ENCODE assay signal across 8 mouse cellular contexts in genomic region chr3:146220776-146221486, GRCm38 (mm10). TPM values are rescaled to one million over a fixed set of nuclear protein-coding genes. Genes with fewer than 3 reads are reported as not detected.
A peak's percentile ranks its signal among the peaks of the same experiment; 100 is the strongest.
DNase-seq lines count a peak whose midpoint lies in the region; ATAC-seq lines count a peak whose summit lies in the region.
"Had no signal": no experiment of that assay in that cellular context is flagged by ENCODE, and none has a peak within 500 bp of the region (broad histone marks: within the 10 kb centered on the region; RNA-seq: fewer than 3 reads in every experiment).

TSS of gene Lpar3 (plus strand) at chr3:146220963.

- H3K27ac ChIP-seq in intestine, embryonic 16.5 days (ENCODE audit: low read length): no peak within 1 kb of the TSS
- H3K27ac ChIP-seq in midbrain, embryonic 15.5 days: no peak within 1 kb of the TSS
- H3K27ac ChIP-seq in stomach, embryonic 14.5 days (ENCODE audit: low read length): no peak within 1 kb of the TSS

- H3K4me3 ChIP-seq in intestine, embryonic 16.5 days (ENCODE audit: low read length): peak within 1 kb of the TSS; percentile 60
- peak within 1 kb of the TSS; percentile 48 for H3K4me3 ChIP-seq in midbrain, embryonic 15.5 days
- H3K4me3 ChIP-seq in stomach, embryonic 14.5 days (ENCODE audit: low read depth, low read length): peak within 1 kb of the TSS; percentile 45

- H3K4me1 ChIP-seq in intestine, embryonic 16.5 days (ENCODE audit: control insufficient read depth, insufficient read depth, low read length): peaks cover 5% of the 10 kb centered on the region
- peaks cover 11% of the 10 kb centered on the region for H3K4me1 ChIP-seq in midbrain, embryonic 15.5 days
- H3K4me1 ChIP-seq in stomach, embryonic 14.5 days (ENCODE audit: control insufficient read depth, insufficient read depth, low read length): no peaks in the 10 kb centered on the region

- H3K9me3 ChIP-seq in intestine, embryonic 16.5 days (ENCODE audit: control insufficient read depth, low read length): no peaks in the 10 kb centered on the region
- no peaks in the 10 kb centered on the region for H3K9me3 ChIP-seq in midbrain, embryonic 15.5 days
- no peaks in the 10 kb centered on the region for H3K9me3 ChIP-seq in stomach, embryonic 14.5 days (ENCODE audit: control insufficient read depth, low read depth, low read length)

- H3K4me2 ChIP-seq in intestine, embryonic 16.5 days (ENCODE audit: low read depth, low read length): peak within 1 kb of the TSS; percentile 93
- peak within 1 kb of the TSS; percentile 89 for H3K4me2 ChIP-seq in midbrain, embryonic 15.5 days
- H3K4me2 ChIP-seq in stomach, embryonic 14.5 days (replicated peaks; ENCODE audit: low read depth, low read length): peak within 1 kb of the TSS; percentile 78

- peak; percentile 85 for DNase-seq in adrenal gland, postnatal 10 days
- peak; percentile 86 for DNase-seq in embryo, embryonic 11 days
- peak; percentile 61 to 68 for DNase-seq in gastrocnemius, postnatal 4 days (ENCODE audit: low spot score in 2 of 2)
- DNase-seq in liver: peak; percentile 60

- H3K9ac ChIP-seq in intestine, embryonic 16.5 days (ENCODE audit: low read depth, low read length): peak within 1 kb of the TSS; percentile 68
- H3K9ac ChIP-seq in midbrain, embryonic 15.5 days: peak within 1 kb of the TSS; percentile 31; the same call in 1 of the 2 replicates
- H3K9ac ChIP-seq in stomach, embryonic 14.5 days (replicated peaks; ENCODE audit: low read depth, low read length): no peak within 1 kb of the TSS; the same call in 1 of the 2 replicates

- H3K36me3 ChIP-seq in intestine, embryonic 16.5 days (ENCODE audit: control insufficient read depth, insufficient read depth, low read length): no peaks in the 10 kb centered on the region
- H3K36me3 ChIP-seq in midbrain, embryonic 15.5 days (replicated peaks): no peaks in the 10 kb centered on the region
- H3K36me3 ChIP-seq in stomach, embryonic 14.5 days (ENCODE audit: control insufficient read depth, insufficient read depth, low read length): no peaks in the 10 kb centered on the region

- WGBS in intestine, embryonic 16.5 days: under 1% methylated on average over 73 of the region's 73 CpGs
- under 1% methylated on average over 73 of the region's 73 CpGs for WGBS in midbrain, embryonic 15.5 days
- under 1% methylated on average over 71 of the region's 73 CpGs for WGBS in stomach, embryonic 14.5 days

- peaks cover 11% of the 10 kb centered on the region; the same call in 1 of the 2 replicates for H3K27me3 ChIP-seq in intestine, embryonic 16.5 days (replicated peaks; ENCODE audit: control insufficient read depth, insufficient read depth, low read length)
- H3K27me3 ChIP-seq in midbrain, embryonic 15.5 days (replicated peaks): peaks cover 38% of the 10 kb centered on the region
- H3K27me3 ChIP-seq in stomach, embryonic 14.5 days (ENCODE audit: control insufficient read depth, insufficient read depth, low read length): no peaks in the 10 kb centered on the region

- ATAC-seq in intestine, embryonic 16.5 days: peak; percentile 84
- peak; percentile 67 for ATAC-seq in midbrain, embryonic 15.5 days (replicated peaks)
- peak; percentile 81 for ATAC-seq in stomach, embryonic 14.5 days (ENCODE audit: insufficient number of reproducible peaks, insufficient read depth, low FRiP score, low read depth)

RNA-seq across cellular contexts. Expression of gene Lpar3, which starts in this region (rescaled TPM):
- under 1 TPM; 0.15 to 0.69 TPM for total RNA-seq in adrenal gland, postnatal 10 days (2021)
- total RNA-seq in gastrocnemius, postnatal 4 days (2021): under 1 TPM; 0.61 to 0.80 TPM
- 2.8 and 3.1 TPM in 2 replicates for polyA plus RNA-seq in intestine, embryonic 16.5 days (2015; fragmentation: Nextera tagmentation; extraction: Ambion mirVana)
- polyA plus RNA-seq in midbrain, embryonic 15.5 days (2015; fragmentation: Nextera tagmentation; extraction: Ambion mirVana): 0.22 and 0.61 TPM in 2 replicates
- polyA plus RNA-seq in stomach, embryonic 14.5 days (2014; fragmentation: Nextera tagmentation; extraction: Ambion mirVana): 0.78 and 1.2 TPM in 2 replicates
- total RNA-seq: hematopoietic stem cell, adult 5-6 weeks had no signal

Comparison
In these comparisons a context has a peak if more than half of its experiments do, and no peak if none do; other contexts are left out.
1. Peak in DNase-seq in adrenal gland, postnatal 10 days; RNA of the gene not detected or under 1 TPM.
2. Peak in DNase-seq in gastrocnemius, postnatal 4 days; RNA of the gene not detected or under 1 TPM.
3. Peak in ATAC-seq, H3K4me3 ChIP-seq, H3K9ac ChIP-seq and H3K4me2 ChIP-seq in midbrain, embryonic 15.5 days; RNA of the gene not detected or under 1 TPM.